Mouse (Mus musculus) ovary, postnatal 10 days (tissue): ENCODE data around the gene Sipa1l2.

Experiments used
- DNase-seq: peaks from one replicate; pipeline ENCODE4 v3.0.0; 2022; ENCODE audit warnings: low spot score

Gene Sipa1l2

GRCm38 (mm10) chr8:125569533-125570365 is at the start of gene Sipa1l2:
Gene Sipa1l2, minus strand, starts transcription at chr8:125569808.
- DNase-seq, result peak; percentile 98

- no peak for DNase-seq
These were observed 49.1 kb upstream of the Sipa1l2 start for GRCm38 (mm10) chr8:125618543-125619335.

DNA sequence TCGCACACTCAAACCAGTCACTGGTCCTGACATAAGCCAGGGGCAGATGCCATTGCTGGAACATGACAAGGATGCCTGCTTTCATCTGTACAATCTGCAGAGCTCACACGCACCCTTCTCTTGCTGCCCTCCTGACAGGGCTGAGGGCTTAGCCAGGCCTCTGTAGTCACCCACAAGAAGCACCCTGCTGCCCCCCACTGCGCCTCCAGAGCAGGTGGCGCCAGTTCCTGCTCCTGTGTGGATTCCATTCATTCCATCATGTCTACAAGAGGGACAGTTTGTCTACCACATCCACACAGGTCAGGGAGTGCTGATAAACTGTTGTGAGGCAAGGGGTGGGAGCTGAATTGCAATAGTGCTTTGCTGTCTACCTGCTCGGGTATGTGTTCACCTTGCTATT is 47.3 kb upstream of the Sipa1l2 start:
- DNase-seq, result no peak

- no peak for DNase-seq
These were observed 46.4 kb upstream of the Sipa1l2 start for GRCm38 (mm10) chr8:125616039-125616438.

DNA sequence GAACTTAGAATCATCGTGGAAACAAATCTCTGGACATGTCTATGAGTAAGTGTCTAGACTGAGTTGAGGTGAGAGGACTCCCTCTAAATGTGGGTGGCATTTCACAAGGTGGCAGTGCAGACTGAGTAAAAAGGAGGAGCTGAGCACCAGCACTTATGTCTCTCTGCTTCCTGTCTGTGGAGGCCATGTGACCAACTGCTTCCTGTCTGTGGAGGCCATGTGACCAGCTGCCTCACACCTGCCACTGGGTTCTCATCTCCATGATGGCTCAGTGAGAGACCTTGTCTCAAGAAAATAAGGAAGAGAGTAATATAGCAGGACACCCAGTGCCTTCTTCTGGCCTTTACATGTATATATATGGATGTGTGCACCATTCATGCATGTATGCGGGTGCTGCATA is 43.9 kb upstream of the Sipa1l2 start:
- DNase-seq, result no peak

GRCm38 (mm10) chr8:125611799-125612560 is 42.4 kb upstream of the Sipa1l2 start:
- DNase-seq, result no peak

GRCm38 (mm10) chr8:125611024-125611798 is 41.6 kb upstream of the Sipa1l2 start:
- no peak for DNase-seq

DNA sequence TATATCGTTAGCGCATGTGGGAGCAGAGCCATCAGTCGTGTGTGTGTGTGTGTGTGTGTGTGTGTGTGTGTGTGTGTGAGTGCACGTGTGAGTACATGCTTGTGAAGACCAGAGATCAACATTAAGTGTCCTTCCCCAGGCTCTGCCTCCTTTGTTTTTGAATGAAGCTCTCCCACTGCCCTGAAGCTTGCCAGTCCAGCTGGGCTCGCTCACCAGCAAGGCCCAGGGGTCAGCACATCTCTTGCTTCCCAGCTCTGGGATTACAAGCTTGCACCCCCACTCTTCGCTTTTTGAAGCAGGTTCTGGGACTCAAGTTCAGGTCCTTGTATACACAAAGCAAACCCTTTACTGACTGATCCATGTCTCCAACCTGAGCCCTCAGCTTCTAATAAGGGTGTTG is 40.1 kb upstream of the Sipa1l2 start:
- no peak for DNase-seq

- DNase-seq, result no peak
These were observed 38.2 kb upstream of the Sipa1l2 start for GRCm38 (mm10) chr8:125607714-125608223.

DNA sequence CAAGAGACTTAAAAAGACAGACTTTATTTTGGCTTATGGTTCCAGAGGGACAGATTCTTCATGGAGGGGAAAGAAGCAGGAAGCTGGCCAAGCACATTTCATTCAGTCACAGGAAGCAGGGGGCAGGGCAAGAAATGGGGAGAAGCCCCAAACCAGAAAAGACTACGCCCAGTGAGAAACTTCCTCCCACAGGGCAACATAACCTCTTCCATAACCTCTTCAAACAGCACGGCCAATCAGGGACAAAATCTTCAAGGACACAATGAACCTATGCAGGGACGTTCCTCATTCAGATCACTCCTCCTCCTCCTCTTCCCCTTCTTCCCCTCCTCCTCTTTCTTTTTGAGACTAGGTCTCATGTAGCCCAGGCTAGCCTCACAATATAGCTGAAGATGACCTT is 37.3 kb upstream of the Sipa1l2 start:
- DNase-seq, result no peak

DNA sequence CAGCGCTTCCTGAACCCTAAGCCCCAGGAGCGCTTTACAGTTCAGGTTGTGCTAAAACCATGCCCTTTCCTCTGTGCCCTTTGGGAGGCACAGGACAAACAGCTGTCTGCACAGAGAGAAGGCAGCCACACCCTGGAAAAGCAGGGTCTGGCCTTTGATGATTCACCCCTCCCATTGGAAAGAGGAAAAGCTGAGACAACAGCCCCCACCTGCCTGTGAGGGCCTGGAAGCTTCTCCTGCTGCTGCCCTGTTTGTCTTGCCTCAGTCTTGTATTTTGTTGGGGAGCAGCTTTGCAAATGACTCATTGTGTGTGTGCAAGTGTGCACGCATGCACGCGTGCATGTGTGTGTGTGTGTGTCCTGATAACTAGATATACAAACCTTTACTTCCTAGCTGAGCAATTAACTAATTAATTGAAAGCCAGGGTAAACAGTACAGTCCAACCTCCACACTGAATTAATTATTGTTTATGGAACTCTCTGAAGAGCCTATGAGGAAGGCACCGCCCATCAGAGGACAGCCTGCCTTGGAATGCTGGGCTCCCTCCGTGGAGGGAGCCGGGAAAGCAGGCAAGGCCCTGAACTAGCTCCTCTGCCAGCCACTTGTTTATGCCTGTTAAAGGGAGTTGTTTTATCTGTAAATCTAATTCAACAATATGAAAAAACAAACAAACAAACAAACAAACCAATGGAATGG is 35.4 kb upstream of the Sipa1l2 start:
- no peak for DNase-seq

GRCm38 (mm10) chr8:125604213-125604816 is 34.7 kb upstream of the Sipa1l2 start:
- no peak for DNase-seq

DNA sequence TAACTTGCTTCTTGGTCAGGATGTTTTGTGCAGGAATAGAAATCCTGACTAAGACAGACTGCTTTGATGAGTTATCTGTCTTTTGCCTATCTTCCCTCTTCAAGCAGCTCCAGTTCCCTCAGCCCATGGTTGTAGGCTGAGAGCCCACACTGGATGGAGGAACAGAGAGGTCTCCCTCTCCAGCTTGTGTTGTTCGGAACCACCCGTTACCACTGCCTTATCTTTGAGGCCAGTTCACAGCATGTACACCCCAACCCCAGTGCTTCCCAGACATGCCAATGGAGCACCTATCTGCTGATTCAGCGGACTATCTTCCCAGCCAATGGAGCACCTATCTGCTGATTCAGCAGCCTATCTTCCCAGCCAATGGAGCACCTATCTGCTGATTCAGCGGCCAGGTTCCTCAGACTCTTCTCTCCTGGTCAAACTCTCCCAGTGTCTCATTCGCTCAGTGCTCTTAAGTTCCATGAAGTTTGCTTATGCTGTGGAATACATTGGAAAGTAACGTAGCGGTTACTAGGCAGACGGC is 33.8 kb upstream of the Sipa1l2 start:
- no peak for DNase-seq

DNA sequence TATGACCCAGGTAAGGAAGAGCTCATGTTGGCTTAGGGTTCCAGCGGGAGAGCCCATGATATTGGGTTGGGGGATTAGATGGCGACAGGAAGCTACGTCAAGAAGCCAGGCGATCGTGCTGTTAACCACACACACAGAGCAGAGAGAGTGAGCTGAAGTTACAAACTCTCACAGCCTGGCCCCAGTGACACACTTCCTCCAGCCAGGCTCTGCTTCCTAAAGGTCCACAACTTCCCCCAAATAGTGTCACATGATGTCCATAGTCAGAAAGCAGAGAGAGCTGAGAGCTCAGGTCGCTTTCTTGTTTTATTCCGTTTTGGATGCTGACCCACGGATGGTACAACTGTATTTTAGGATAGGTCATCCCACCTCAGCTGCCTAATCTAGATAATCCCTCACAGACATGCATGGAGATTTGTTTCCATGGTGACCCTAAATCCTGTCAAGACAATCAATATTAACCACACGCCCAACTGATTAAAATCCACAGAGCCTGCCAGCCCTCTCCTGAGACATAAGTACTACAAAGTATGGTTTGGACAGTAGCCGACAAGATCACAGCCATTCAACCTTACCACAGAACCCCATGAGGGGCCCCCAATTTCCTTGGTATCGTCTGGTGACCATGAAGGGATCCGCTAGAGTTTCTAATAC is 30.6 kb upstream of the Sipa1l2 start:
- no peak for DNase-seq

- no peak for DNase-seq
These were observed 26.2 kb upstream of the Sipa1l2 start for GRCm38 (mm10) chr8:125595571-125596508.

GRCm38 (mm10) chr8:125590363-125590762 is 20.8 kb upstream of the Sipa1l2 start:
- no peak for DNase-seq

DNA sequence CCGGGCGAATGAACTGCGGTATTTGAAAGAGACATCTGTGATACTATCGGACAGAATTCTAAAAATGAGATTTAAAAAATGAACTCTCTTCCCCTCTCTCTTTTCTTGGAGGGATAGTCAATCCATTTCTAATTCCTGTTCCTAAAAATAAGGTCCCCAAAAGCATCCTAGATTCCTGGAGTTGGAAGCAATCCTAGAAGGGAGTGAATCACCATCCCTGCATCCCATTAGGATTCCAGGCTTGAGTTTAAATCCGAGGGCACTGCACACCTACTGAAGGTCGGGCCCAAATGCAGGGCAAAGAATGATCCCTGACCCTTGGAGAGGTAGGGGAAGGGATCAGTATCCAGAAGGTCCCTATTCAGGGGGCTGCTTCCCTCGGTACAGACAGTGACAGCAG is 17.0 kb upstream of the Sipa1l2 start:
- DNase-seq, result no peak

GRCm38 (mm10) chr8:125584276-125584675 is 14.7 kb upstream of the Sipa1l2 start:
- no peak for DNase-seq

DNA sequence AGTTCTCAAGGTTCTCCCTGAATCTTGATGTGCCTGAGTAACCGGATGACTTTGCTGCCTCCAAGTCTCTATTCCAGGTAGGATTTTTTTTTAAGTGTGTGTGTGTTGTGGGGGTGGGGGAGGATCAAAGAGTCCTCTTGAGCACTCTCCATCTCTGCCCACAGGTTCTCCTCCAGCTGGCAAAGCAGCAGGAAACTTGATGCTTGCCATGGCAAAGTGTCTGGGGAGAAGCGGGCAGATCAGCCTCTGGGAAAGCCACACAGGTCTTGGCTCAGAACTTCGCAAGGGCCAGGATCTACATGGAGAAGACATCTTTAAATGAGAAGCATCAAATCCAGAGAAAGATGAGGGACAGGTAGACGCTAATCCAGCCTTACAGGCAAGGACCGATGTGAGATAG is 10.8 kb upstream of the Sipa1l2 start:
- no peak for DNase-seq
